Mouse (Mus musculus): Measurements from ENCODE around the gene Gm21994. TPM values are rescaled to one million over a fixed set of nuclear protein-coding genes. Genes with fewer than 3 reads are reported as not detected.
A peak's percentile ranks its signal among the peaks of the same experiment; 100 is the strongest.
"Not testable (repeated sequence)": the region's sequence is repeated elsewhere in the genome, so short reads cannot be mapped to it uniquely, and the experiment has no call there.

The Gm21994 gene
- 3.6 and 3.9 TPM in 2 replicates for polyA plus RNA-seq (2015; fragmentation: Nextera tagmentation; extraction: Ambion mirVana)

DNA sequence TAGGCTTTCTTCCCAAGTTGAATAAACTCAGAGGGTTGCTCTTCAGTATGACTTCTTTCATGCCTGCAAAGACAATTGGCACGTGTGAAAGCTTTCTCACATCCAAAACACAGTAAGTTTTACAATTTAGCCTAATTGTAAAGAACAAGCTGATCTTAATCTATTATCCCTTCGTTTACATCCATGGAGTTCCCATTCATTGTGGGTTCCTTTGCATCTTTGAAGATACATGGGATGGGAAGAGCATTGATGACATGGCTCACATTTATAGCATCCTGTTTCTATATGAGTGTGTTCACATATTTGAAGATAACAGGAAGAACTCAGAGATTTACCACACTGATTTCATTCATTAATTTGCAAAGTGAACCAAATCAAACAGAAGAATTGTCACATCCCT is at the start of gene Gm21994:
Gm21994 (minus strand) TSS at position 101 of the 400 bp plus-strand sequence.
- not testable (repeated sequence) for H3K27me3 ChIP-seq; H3K27ac ChIP-seq (replicated peaks); H3K4me1 ChIP-seq (replicated peaks); ATAC-seq (ENCODE audit: low FRiP score, low read depth); H3K4me2 ChIP-seq; H3K36me3 ChIP-seq; H3K9ac ChIP-seq; H3K9me3 ChIP-seq; H3K4me3 ChIP-seq
- 63% methylated on average over 2 of the region's 2 CpGs for WGBS

GRCm38 (mm10) chr2:150299096-150299495 is 43.7 kb upstream of the Gm21994 start:
- Histone ChIP-seq H3K36me3 (no peaks in the 10 kb centered on the region), H3K9ac (no peak overlapping the region), H3K4me2 (no peak overlapping the region), H3K27me3 (no peaks in the 10 kb centered on the region), H3K4me3 (no peak overlapping the region), H3K4me1 (replicated peaks) (no peaks in the 10 kb centered on the region), H3K27ac (replicated peaks) (no peak overlapping the region), H3K9me3 (no peaks in the 10 kb centered on the region)
- ATAC-seq (ENCODE audit: low FRiP score, low read depth): no peak
- 71% methylated on average over 1 of the region's 1 CpGs for WGBS

DNA sequence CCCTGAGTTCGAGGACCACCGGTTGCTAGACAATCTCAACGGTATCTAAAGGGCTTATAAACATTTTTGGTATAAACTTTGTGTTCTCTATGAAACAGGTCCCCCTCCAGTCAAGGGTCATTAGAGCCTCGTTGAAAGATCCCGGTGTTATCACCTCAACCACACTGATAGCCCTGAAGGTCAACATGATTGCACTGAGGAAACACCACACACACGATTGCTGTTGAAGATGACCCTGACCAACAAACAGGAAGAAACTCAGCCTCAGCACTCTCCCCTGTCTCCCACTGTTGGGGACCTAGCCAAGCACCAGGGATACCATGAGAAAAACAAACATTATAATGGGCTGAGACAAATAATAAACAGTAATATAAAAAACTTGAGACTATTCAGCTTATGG is 38.3 kb upstream of the Gm21994 start:
- no peak overlapping the region for H3K27ac ChIP-seq (replicated peaks)
- no peaks in the 10 kb centered on the region for H3K4me1 ChIP-seq (replicated peaks)
- WGBS: 92% methylated on average over 6 of the region's 6 CpGs

GRCm38 (mm10) chr2:150257291-150257690 is 1.9 kb upstream of the Gm21994 start, which contains the start of gene Gm14124:
Gene Gm14124, plus strand, starts transcription at chr2:150257517.
- H3K9ac ChIP-seq; H3K9me3 ChIP-seq; H3K4me3 ChIP-seq; H3K27me3 ChIP-seq; H3K36me3 ChIP-seq; H3K27ac ChIP-seq (replicated peaks); ATAC-seq (ENCODE audit: low FRiP score, low read depth); H3K4me1 ChIP-seq (replicated peaks); H3K4me2 ChIP-seq: not testable (repeated sequence)
- WGBS: 86% methylated on average over 4 of the region's 4 CpGs

More for the DNA sequence above, 38.3 kb upstream of the Gm21994 start:
- Histone ChIP-seq H3K9me3 (no peaks in the 10 kb centered on the region), H3K36me3 (no peaks in the 10 kb centered on the region), H3K27me3 (no peaks in the 10 kb centered on the region), H3K4me2 (no peak overlapping the region), H3K4me3 (no peak overlapping the region), H3K9ac (no peak overlapping the region)
- ATAC-seq (ENCODE audit: low FRiP score, low read depth): no peak

GRCm38 (mm10) chr2:150256861-150257260 is 1.5 kb upstream of the Gm21994 start:
- 70% methylated on average over 2 of the region's 2 CpGs for WGBS
- ATAC-seq (ENCODE audit: low FRiP score, low read depth): not testable (repeated sequence)

DNA sequence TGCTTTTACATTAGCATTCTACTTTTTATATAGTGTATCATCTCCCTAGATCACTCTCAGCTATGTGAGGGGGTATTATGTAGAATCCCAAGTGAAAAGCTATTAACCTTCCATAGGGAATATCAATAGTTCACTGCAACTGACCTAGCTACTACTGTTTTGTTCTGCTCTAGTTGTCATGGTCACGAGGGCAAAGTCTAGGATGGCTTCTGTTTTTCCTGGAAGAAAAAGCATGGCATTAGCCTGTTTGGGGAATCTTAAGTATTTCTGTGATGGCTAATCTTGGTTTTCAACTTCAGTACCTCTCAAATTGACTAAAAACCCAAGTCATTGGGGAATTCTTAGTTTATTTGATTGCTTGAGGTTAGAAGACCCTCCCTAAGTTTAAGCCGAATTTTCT is 12.2 kb downstream of the Gm21994 start:
- no peaks in the 10 kb centered on the region for H3K27me3 ChIP-seq
- ATAC-seq (ENCODE audit: low FRiP score, low read depth): no peak
- no peak overlapping the region for H3K27ac ChIP-seq (replicated peaks)
- H3K36me3 ChIP-seq: peaks cover 34% of the 10 kb centered on the region
- H3K9me3 ChIP-seq: peaks cover 19% of the 10 kb centered on the region; the same call in 1 of the 2 replicates
- no peaks in the 10 kb centered on the region for H3K4me1 ChIP-seq (replicated peaks)
- no peak overlapping the region for H3K9ac ChIP-seq
- no peak overlapping the region for H3K4me3 ChIP-seq
- no peak overlapping the region for H3K4me2 ChIP-seq
- WGBS: 93% methylated on average over 2 of the region's 2 CpGs

More at GRCm38 (mm10) chr2:150256861-150257260, 1.5 kb upstream of the Gm21994 start:
- H3K27me3 ChIP-seq; H3K36me3 ChIP-seq; H3K4me1 ChIP-seq (replicated peaks); H3K4me2 ChIP-seq; H3K9ac ChIP-seq; H3K4me3 ChIP-seq; H3K27ac ChIP-seq (replicated peaks); H3K9me3 ChIP-seq: not testable (repeated sequence)

- H3K9me3 ChIP-seq, H3K4me3 ChIP-seq: not testable (repeated sequence)
These were observed 32.1 kb downstream of the Gm21994 start for GRCm38 (mm10) chr2:150223263-150223662.

DNA sequence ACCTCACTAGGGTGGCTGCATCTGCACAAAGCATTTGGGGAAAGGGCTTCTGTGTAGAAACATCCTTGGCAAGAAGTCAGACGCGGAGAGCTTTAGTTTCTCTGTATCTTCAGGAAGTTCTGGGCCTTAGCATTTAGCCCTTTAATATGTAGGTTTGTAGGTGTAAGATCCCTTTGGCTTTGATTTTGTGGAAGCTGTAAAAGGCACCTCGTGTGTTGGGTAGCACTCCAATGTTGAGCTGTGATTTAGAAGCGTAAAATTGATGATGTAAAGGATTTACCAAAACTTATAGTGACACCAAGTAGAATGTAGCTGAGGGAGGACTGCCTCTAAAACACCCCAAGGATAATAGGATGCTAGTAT is 37.0 kb downstream of the Gm21994 start:
- not testable (repeated sequence) for ATAC-seq (ENCODE audit: low FRiP score, low read depth); H3K9me3 ChIP-seq; H3K27me3 ChIP-seq; H3K36me3 ChIP-seq; H3K4me1 ChIP-seq (replicated peaks)
- 19% methylated on average over 4 of the region's 4 CpGs for WGBS
- peak overlapping the region; percentile 67; the same call in 1 of the 2 replicates for H3K27ac ChIP-seq (replicated peaks)
- peak overlapping the region; percentile 48 for H3K4me3 ChIP-seq
- H3K9ac ChIP-seq: peak overlapping the region; percentile 48
- H3K4me2 ChIP-seq: peak overlapping the region; percentile 56

More at GRCm38 (mm10) chr2:150223263-150223662, 32.1 kb downstream of the Gm21994 start:
- not testable (repeated sequence) for ATAC-seq (ENCODE audit: low FRiP score, low read depth); H3K4me1 ChIP-seq (replicated peaks); H3K9ac ChIP-seq; H3K36me3 ChIP-seq; H3K27me3 ChIP-seq; H3K4me2 ChIP-seq; H3K27ac ChIP-seq (replicated peaks)

GRCm38 (mm10) chr2:150217600-150218362 is 37.6 kb downstream of the Gm21994 start, which contains the start of gene Zfp937:
Gene Zfp937, plus strand, starts transcription at chr2:150218073.
- WGBS: 0% methylated on average over 15 of the region's 15 CpGs
- H3K9me3 ChIP-seq; H3K4me1 ChIP-seq (replicated peaks); H3K27me3 ChIP-seq; H3K36me3 ChIP-seq: not testable (repeated sequence)
- peak; percentile 100 for ATAC-seq (ENCODE audit: low FRiP score, low read depth)
- peak within 1 kb of the TSS; percentile 48 for H3K4me3 ChIP-seq
- peak within 1 kb of the TSS; percentile 56 for H3K4me2 ChIP-seq
- H3K9ac ChIP-seq: peak within 1 kb of the TSS; percentile 48
- peak within 1 kb of the TSS; percentile 67; the same call in 1 of the 2 replicates for H3K27ac ChIP-seq (replicated peaks)

Other genes starting within 250 kb of the Gm21994 start
- 9.9 TPM in 2 replicates for gene Zfp120, start 118.9 kb downstream of the Gm21994 start, polyA plus RNA-seq (2015; fragmentation: Nextera tagmentation; extraction: Ambion mirVana)
- gene Gm10770, start 75.9 kb downstream of the Gm21994 start, polyA plus RNA-seq (2015; fragmentation: Nextera tagmentation; extraction: Ambion mirVana): not detected in 2 replicates
- not detected in 2 replicates for gene Gm14139, start 73.8 kb downstream of the Gm21994 start, polyA plus RNA-seq (2015; fragmentation: Nextera tagmentation; extraction: Ambion mirVana)
- gene Zfp937, start 37.5 kb downstream of the Gm21994 start, polyA plus RNA-seq (2015; fragmentation: Nextera tagmentation; extraction: Ambion mirVana): 10.7 and 11.4 TPM in 2 replicates
- gene Gm14124, start 1.9 kb upstream of the Gm21994 start, polyA plus RNA-seq (2015; fragmentation: Nextera tagmentation; extraction: Ambion mirVana): 0.06 TPM in 1 of 2 replicates, not detected in the other
- gene Gm10130, start 68.1 kb upstream of the Gm21994 start, polyA plus RNA-seq (2015; fragmentation: Nextera tagmentation; extraction: Ambion mirVana): 1.1 and 1.4 TPM in 2 replicates
- gene 3300002I08Rik, start 107.2 kb upstream of the Gm21994 start, polyA plus RNA-seq (2015; fragmentation: Nextera tagmentation; extraction: Ambion mirVana): 14.7 and 15.3 TPM in 2 replicates
- gene Zfp442, start 195.9 kb upstream of the Gm21994 start, polyA plus RNA-seq (2015; fragmentation: Nextera tagmentation; extraction: Ambion mirVana): 7.3 and 7.4 TPM in 2 replicates
- 0.09 TPM in 1 of 2 replicates, not detected in the other for gene Zfp345, start 229.5 kb upstream of the Gm21994 start, polyA plus RNA-seq (2015; fragmentation: Nextera tagmentation; extraction: Ambion mirVana)